Mouse (Mus musculus): ENCODE data around the gene Tex13b. TPM values are rescaled to one million over a fixed set of nuclear protein-coding genes. Genes with fewer than 3 reads are reported as not detected.
"Not testable (repeated sequence)": the region's sequence is repeated elsewhere in the genome, so short reads cannot be mapped to it uniquely, and the experiment has no call there.

Gene Tex13b
- under 1 TPM in 1 of 3 experiments, not detected in 2; 0.21 TPM for polyA plus RNA-seq (2017; shearing (Covaris generic))

DNA sequence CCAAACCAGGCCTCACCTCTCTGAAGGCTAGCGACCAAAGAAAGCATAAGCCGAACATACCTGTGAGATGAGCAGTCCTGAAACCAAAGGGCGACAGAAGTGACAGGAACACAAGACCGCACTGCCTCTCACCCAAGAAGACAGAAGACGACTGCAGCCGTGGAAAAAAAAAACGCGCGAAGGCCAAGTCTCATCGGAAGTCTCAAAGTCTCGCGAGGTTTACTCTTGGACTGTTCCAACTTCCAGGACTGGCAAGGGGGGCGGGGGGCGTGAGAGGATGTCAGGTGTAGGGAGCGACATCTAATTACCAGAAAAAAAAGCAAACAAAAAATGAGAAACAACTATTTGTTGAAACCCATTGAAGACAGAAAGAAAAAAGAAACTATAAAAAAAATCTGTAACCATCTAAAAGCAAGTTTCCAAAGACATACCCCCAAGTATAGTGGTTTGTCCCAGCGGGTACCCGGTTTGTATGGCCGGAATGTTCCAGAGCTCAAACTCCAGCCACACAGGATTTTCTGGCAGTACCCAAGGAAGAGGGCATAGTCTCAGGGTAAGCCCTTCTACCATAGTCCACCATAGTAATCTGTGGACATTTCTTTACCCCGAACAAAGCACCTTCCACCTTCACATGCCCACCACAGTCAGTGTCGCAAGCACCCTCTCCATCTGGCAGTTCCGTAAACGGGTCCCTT is at the start of gene Tex13b:
Gene Tex13b (minus strand): TSS at position 122 of the 695 bp plus-strand sequence.
- ATAC-seq = no peak

DNA sequence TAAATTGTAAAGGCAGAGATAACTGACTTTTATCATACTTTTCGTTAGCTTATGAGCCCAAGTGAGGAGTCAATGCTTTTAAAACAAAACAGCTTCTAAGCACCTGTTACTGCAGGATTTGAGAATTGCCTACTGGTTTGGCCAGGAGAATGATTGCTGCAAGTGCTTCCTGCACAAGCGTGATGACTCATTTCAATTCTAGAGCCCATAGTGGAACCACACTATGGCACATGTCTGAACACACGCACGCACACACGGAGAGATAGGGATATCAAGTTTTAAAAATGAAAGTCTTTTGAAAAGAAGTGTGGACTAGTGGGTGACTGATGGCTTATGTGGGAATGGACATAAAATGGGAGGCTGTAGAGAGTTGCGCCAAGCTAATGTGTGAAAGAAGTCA is 49.5 kb upstream of the Tex13b start:
- no peak for ATAC-seq

DNA sequence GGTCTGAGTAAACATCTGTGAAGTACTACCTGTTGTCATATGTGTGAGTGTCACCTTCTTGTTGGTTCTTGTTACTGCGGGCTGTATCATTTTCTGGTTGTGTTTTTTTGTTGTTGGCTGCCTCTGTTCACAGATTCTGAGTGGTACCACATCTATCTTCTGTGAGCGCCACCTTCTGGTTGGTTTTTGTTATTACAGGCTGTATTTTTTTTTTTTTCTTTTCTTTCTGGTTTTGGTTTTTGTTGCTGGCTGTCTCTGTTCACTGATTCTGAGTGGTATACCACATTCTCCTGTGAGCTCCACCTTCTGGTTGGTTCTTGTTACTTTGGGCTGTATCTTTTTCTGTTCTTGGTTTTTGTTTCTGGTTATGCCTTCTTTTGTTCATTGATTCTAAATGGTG is 44.2 kb upstream of the Tex13b start:
- ATAC-seq = no peak

DNA sequence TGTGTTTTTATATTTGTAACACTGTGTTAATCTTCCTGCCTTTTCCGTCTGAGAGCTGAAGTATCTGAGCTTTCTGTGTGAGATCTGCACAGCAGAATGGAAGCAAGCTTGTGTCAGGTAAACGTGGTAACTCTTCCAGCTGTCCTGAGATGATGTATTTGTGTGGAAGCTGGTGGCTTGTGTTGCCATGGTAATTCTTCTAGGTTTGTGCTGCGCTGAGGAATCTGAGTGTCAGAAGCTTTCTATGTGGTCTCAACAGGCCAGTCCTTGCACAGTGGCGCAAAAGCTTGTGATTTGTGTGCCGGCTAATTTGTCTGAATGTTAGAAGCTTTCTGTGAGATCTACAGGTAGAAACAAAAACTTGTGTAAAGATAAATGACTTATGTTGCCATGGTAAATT is 43.8 kb upstream of the Tex13b start:
- ATAC-seq = not testable (repeated sequence)

DNA sequence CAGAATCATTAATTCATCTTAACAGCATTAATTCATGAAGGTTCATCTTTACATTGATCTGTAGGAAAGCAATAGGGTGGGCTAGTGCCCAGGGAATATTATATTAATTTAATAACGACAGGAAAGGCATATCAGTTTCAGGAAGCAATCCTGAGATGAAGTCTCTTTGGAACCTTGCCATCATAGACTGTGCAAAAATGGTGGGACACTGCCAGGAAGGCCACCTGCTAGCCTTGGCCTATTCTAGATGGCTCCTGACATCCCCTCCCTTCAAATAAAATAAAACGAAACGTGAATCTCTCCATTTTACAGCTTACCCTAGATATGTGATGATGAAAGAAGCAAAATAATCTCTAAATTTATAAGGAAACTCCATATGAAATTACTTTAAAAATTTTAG is 41.3 kb upstream of the Tex13b start:
- ATAC-seq = no peak

DNA sequence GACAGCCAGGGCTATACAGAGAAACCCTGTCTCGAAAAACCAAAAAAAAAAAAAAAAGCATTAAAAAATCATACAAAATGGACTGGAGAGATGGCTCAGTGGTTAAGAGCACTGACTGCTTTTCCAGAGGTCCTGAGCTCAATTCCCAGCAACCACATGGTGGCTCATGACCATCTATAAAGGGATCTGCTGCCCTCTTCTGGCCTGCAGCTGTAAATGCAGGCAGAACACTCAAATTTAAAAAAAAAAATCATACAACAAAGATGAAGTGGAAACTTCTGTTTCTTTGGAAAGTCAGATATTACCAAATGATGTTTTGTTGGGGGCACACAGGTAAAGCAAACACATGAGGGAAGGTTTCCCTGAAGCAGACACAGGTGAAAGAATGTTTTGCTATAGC is 32.2 kb upstream of the Tex13b start:
- ATAC-seq = not testable (repeated sequence)

DNA sequence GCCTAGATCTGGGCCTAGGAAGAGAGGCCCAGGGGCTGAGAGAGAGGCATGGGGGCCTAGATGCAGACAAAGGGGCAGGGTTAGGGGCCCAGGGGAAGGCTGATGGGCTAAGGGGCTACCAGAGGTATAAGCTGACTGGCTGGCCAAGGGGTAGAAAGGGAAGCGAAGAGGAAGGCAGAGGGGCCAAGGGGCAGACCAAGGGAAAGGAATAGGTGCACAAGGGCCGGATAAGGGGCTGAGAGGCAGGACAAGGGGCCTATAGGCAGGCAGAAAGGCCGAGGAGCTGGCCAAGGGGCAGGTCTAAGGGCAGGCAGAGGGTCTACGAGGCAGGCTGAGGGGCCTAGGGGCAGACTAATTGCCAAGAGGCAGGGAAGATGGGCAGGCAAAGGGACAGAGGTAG is 26.7 kb upstream of the Tex13b start:
- no peak for ATAC-seq

DNA sequence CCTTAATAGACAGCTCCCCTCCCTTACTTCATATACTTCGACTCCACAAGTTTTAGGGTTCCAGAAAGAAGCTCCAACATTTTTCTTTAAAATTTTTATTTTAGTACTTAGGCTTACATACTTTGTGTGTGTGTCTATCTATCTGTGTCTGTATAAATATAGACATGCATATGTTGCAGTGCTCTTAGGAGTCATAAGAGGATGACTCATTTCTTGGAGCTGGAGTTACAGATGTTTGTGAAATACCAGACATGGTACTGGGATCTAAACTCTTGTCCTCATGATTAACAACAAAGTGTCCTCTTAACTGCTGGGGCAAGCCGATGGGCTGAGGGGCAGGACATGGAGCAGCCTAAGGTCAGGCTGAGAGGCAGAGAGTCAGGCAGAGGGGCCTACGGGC is 24.8 kb upstream of the Tex13b start:
- no peak for ATAC-seq

DNA sequence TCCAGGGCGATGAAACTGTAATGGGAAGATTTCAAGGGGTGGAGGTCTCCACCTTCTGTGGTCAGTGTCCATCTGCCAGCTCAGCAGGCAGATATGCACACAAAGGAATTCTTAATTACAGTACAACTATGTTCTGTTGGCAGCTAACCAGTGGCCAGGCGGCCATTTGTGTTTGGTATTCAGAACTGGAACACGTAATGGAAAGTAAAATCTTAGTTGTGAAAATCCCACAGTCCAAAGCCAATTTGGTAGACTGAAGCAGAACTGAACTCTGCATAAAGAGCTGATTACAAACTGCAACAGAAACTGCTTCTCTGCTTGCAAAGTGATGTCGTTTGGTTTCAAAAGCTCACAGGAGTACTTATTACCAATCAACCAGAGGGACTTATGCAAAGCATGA is 18.5 kb upstream of the Tex13b start:
- ATAC-seq = no peak

DNA sequence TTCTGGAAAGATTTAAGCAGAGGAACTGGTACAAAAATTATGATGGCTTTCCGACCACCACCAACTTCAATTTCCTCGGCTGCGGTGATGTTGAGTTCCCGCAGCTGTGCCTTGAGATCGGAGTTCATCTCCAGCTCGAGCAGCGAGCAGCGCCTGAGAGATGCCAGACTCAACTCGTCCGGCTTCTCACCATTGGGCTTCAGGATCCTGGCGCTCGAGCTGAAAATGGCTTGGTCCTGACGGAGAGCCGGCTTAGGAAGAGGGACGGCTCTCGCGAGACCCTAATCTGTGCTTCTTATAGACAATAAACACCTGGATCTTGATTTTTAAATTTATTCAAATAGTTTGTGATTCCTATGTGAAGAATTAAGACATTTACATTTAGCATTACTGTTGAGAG is 9.1 kb upstream of the Tex13b start:
- no peak for ATAC-seq

DNA sequence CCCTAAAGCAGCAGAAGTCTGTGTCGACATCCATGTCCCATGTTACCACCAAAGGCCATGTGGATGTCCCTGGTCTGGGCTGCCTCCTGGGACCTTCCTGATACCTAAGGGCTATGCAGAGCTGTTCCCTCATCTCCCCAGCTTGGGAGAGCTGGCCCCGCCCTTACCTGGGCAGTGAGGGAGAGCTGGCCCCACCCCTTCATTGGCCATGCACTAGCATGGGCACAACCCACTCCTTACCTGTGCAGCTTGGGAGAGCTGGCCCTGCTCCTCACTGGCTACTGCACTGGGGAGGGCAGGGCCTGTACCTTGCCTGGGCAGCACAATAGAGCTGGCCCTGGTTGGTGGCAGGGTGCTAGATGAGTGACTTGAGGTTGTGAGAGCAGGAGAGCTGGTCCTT is 7.9 kb downstream of the Tex13b start:
- ATAC-seq = no peak

DNA sequence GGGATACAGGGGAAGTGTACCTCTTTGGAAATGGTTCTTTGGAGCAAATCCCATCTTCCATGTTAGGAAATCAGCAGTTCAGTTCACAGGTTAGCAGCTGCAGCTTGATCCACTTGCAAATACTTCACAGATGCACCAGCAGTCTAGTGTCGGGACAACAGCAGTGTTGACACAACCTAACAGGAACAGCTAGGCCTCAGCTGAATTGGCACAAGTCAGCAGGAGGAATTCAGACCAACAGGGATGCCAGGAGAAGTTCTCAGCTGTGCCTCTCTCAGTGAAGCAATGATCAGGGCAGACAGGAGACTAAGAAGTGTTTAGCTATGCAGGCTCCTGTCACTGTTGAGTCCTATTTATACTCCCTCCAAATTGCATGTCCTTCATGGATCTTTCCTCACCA is 43.4 kb downstream of the Tex13b start:
- no peak for ATAC-seq

Other genes starting within 250 kb of the Tex13b start
- 100 to 1,000 TPM; 154 to 316 (median 209) TPM for gene Tsc22d3, start 212.8 kb downstream of the Tex13b start, polyA plus RNA-seq (2017; shearing (Covaris generic))
- 1 to 10 TPM in 2 of 3 experiments, under 1 TPM in 1; 0.62 to 3.0 (median 1.4) TPM for gene Mid2, start 148.8 kb downstream of the Tex13b start, polyA plus RNA-seq (2017; shearing (Covaris generic))
- gene Vsig1, start 94.2 kb upstream of the Tex13b start, polyA plus RNA-seq (2017; shearing (Covaris generic)) = not detected
- 10 to 100 TPM; 69.2 to 79.1 (median 74.9) TPM for gene Psmd10, start 143.3 kb upstream of the Tex13b start, polyA plus RNA-seq (2017; shearing (Covaris generic))
- 10 to 100 TPM; 21.1 to 38.0 (median 35.3) TPM for gene Atg4a, start 143.5 kb upstream of the Tex13b start, polyA plus RNA-seq (2017; shearing (Covaris generic))